Mouse (Mus musculus): ENCODE measurements around the gene Slc52a3.

GRCm38 (mm10) chr2:152051985-152052384 is 55.7 kb downstream of the Slc52a3 start:
- TF ChIP-seq EP300 (IDR thresholded peaks at IDR 0.05; ENCODE audit: low read depth in 1 of 2, low read length in 2 of 2) = no peak
- no peak for TF ChIP-seq MEF2A (IDR thresholded peaks at IDR 0.05; ENCODE audit: extremely low read depth, insufficient replicate concordance, low read depth, low read length, poor library complexity, severe bottlenecking)
- TF ChIP-seq POLR2A (IDR thresholded peaks at IDR 0.05; ENCODE audit: control insufficient read depth in 1 of 2, insufficient read depth in 1 of 2, low read depth in 1 of 2, low read length in 2 of 2, poor library complexity in 1 of 2) = no peak
- no peak for TF ChIP-seq ZKSCAN1 (IDR thresholded peaks at IDR 0.05; ENCODE audit: low read depth, low read length)
- TF ChIP-seq CTCF (IDR thresholded peaks at IDR 0.05 in 2 of 3, conservative IDR thresholded peaks at IDR 0.05 in 1 of 3; ENCODE audit: control insufficient read depth in 1 of 3, insufficient read depth in 1 of 3, low read depth in 2 of 3, low read length in 3 of 3, poor library complexity in 1 of 3, severe bottlenecking in 1 of 3) = no peak
- no peak for TF ChIP-seq ELF1 (IDR thresholded peaks at IDR 0.05; ENCODE audit: low read depth, low read length)
- no peak for TF ChIP-seq KAT2A (conservative IDR thresholded peaks at IDR 0.05; ENCODE audit: low read depth, low read length)
- no peak for TF ChIP-seq POLR2AphosphoS2 (IDR thresholded peaks at IDR 0.05; ENCODE audit: low read length)
- TF ChIP-seq MAX (IDR thresholded peaks at IDR 0.05; ENCODE audit: low read length) = no peak
- no peak for TF ChIP-seq BHLHE40 (IDR thresholded peaks at IDR 0.05; ENCODE audit: borderline replicate concordance, low read depth, low read length)
- no peak for TF ChIP-seq RAD21 (IDR thresholded peaks at IDR 0.05; ENCODE audit: low read depth, low read length)
- no peak for TF ChIP-seq CHD1 (IDR thresholded peaks at IDR 0.05; ENCODE audit: low read depth, low read length)
- TF ChIP-seq ZNF384 (IDR thresholded peaks at IDR 0.05; ENCODE audit: low read depth, low read length) = no peak
